Mouse (Mus musculus): ENCODE measurements at regions not wholly inside any gene's neighbourhood (a gene's known extent, or its start where the extent isn't known, plus 50 kb on each side); places are given as distances from the start of the nearest gene placed in this dataset.
"Not testable (repeated sequence)": the region's sequence is repeated elsewhere in the genome, so short reads cannot be mapped to it uniquely, and the experiment has no call there.

- no peak for DNase-seq (ENCODE audit: low spot score in 2 of 2)
Measured at GRCm38 (mm10) chr16:30797006-30797405, 197.5 kb downstream of the Fam43a start.

DNA sequence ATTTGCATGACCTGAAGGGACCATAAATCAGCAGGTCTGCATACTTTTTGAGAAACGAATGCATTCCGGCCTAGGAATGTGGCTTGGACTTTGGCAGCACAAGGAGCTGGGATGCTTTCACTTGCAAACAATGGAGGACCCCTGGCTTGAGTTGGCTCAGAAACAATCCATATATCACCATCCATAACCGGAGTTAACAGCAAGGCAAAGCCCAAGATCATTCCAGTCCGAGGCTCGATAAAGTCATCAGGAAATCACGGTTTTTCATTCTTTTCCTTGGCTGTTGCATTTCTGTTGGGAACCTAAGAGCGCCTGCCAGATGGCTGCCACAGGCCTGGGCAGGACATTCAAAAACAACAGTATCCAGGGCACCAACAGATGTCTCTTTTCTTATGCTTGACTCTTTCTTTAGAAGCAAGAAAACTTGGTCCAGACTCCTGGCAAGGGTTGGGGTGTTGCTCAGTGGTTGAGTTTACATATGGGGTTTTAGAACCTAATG lies 198.5 kb downstream of the Fam43a start:
- DNase-seq (ENCODE audit: low spot score in 2 of 2), result peak in 1 of 2 experiments; percentile 22

DNA sequence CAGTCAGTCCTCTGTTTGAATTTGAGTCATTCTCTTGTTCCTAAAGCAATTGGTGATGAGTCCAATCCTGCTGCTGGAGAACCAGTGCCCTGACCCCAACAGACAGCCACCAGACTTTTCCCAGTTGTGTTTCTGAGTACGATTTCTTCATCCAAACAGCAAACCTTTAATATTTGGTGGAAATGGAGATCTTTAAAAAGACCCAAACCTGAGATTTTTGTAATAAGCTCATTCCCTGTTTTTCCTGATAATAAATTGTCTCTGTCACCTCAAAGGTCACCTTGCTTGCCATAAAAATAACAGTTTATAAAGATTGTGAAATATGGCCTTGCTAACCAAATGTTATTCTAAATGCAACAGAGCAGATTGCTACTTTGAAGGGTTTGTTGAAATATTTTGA lies 199.0 kb downstream of the Fam43a start:
- no peak for DNase-seq (ENCODE audit: low spot score in 2 of 2)

DNA sequence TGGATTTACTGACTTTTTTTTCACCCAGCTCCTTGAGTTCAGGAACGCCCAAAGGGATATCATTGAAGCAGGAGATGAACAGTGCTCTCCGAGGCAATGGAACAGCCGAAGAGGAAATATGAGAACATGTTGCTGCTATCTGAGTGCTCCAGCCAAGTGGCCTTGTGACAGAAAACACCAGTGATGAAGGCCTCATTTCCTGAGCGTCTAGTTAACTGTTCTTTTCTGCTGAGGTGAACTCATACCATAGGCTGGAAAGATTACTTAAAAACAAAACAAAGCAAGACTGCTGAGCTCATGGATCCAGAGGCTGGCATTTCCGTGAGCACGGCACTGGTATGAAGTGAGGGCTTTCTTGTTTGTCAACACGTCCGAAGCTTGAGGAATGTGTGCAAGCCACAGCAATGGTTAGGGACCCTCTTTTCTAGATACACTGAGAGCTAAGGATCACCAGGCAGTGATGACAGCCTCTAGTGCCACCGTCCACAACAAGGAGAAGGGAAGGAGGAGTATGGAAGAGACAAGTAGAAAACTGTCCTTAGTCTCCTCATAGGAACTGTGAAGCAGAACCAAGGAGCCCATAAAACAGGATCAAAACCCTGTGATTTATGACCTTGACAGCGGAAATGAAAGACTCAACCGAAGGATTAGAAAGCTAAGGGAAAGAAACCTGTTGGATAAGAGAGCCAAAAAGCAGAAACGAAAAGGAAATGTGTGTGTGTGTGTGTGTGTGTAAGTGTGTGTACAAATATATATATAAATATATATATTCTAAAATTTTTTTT lies 200.4 kb downstream of the Fam43a start:
- DNase-seq (ENCODE audit: low spot score in 2 of 2), result no peak

- no peak for DNase-seq (ENCODE audit: low spot score in 2 of 2)
Measured at GRCm38 (mm10) chr16:30804018-30804417, 204.5 kb downstream of the Fam43a start.

DNA sequence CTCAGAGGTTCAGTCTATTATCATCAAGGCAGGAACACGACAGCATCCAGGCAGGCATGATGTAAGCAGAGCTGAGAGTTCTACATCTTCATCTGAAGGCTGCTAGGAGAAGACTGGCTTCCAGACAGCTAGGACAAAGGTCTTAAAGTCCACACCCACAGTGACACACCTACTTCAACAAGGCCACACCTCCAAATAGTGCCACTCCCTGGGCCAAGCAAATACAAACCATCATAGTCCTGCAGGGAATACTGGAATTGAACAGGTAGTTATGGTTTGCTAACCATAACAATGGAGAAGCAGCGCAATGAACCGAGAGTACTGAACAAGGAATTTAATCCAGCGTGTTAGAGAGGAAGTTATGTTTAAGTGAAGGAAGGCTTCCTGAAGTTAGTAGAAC lies 206.7 kb downstream of the Fam43a start:
- DNase-seq (ENCODE audit: low spot score in 2 of 2), result not testable (repeated sequence)

- DNase-seq (ENCODE audit: low spot score in 2 of 2), result no peak
Measured at GRCm38 (mm10) chr16:30818541-30819120, 219.1 kb downstream of the Fam43a start.

- DNase-seq (ENCODE audit: low spot score in 2 of 2), result no peak
Measured at GRCm38 (mm10) chr16:30819342-30819741, 219.8 kb downstream of the Fam43a start.

DNA sequence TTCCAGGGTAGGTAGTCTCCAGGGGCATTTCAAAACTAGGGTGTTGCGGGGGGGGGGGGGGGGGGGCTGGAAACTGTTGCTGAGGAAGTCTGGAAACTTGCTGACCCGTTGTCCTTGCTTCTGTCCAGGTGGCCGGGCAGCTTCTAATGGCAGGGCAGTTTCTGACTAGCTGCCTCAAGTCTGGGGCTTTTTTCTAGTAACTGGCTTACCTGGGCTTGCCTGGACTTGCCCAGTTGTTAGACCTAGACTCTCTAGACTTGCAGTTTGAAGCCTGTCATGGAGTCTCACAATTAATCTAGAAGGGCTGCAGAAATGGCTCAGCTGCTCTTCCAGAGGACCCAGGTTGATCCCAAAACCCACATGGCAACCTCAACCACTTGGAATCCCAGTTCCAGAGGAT lies 220.7 kb downstream of the Fam43a start:
- no peak for DNase-seq (ENCODE audit: low spot score in 2 of 2)

GRCm38 (mm10) chr16:30820761-30821160 lies 221.2 kb downstream of the Fam43a start:
- DNase-seq (ENCODE audit: low spot score in 2 of 2), result no peak

DNA sequence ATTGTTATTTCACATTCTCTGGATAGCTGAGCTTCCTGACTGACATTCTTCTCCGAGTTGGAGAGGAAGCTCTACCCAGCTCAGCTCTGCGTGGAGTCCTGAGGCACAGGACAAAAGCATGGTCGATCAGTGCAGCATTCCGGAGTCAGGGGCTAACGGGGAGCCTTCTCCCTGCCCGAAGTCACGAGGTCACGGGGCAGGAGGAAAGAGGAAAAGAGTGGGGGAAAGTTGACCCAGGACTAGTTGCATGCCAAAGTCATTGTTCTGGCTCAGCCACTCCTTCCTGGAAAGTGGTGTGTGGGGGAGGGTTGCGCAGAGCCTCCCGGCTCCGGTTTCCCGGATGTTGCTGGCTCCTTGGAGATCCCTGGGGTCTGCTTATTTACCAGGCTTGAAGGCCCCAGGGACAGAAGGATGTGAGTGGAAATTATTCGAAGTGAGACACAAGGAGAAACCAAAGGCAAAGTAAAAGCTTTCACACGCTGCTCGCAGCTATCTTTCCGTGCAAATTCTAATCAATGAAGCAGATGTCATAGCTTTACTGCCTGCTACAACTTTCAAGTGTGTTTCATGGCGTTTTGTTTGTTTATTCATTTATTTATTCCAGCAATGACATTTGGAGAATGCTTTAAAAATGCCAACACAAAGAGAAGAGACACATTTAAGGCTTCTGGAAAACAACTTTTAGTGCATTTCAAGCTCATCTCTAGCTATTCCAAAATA lies 221.8 kb downstream of the Fam43a start:
- DNase-seq (ENCODE audit: low spot score in 2 of 2), result peak in 1 of 2 experiments; percentile 2

GRCm38 (mm10) chr16:30821911-30822578 lies 222.5 kb downstream of the Fam43a start:
- DNase-seq (ENCODE audit: low spot score in 2 of 2), result no peak

GRCm38 (mm10) chr16:30826128-30826527 lies 226.6 kb downstream of the Fam43a start:
- peak; percentile 4 to 23 for DNase-seq (ENCODE audit: low spot score in 2 of 2)

DNA sequence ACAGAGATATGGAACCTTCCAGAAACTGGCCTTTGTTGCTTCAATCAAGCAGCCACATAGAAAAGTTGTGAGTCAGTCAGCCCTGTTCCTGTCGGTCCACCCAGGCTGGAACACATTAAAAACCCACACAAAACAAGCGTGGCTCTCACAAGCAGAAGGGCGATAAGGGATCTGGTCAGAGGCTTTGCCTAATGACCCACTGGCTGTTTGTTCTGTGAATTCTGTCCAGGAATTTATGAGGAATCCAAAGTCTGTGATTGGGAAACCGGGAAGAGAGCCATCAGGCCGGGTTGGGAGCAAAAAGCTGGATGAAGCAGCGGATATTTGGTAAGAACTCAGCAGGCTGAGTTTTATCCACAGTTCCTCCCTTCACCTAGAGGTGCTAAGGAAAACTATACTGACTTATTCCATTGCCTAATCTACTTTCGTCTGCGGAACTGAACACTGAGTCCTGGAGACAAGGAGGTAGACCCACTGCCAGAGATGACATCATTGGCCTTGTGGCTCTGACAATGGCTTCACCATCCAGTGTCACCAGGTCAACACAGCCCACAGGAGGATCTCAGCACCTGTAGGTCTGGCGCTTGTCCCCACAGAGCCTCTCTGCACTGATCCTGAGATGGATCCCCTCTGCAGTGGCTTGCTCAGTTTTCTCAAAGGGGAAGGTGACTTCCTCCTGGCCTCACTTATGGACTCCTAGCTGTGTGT lies 228.5 kb downstream of the Fam43a start:
- no peak for DNase-seq (ENCODE audit: low spot score in 2 of 2)

DNA sequence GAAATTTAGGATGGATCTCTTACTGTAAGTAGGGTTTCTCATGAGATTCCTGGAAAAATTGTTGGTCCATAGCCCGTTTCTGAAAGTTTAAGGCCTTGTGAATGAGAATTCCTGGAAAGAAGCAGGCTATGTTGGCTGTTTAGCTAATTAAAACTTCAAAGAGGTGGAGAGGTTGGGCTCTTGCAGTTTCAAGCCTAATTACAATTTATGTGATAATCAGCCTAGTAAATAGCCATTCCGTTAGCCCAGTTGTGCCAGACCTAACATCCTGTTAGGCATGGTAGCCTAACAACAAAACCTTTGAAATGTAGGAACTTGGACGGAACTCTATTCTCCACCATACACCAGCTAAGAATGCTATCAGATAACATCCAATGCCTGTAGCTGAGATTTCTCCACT lies 235.0 kb downstream of the Fam43a start:
- no peak for DNase-seq (ENCODE audit: low spot score in 2 of 2)

GRCm38 (mm10) chr16:30835678-30836077 lies 236.2 kb downstream of the Fam43a start:
- no peak for DNase-seq (ENCODE audit: low spot score in 2 of 2)

DNA sequence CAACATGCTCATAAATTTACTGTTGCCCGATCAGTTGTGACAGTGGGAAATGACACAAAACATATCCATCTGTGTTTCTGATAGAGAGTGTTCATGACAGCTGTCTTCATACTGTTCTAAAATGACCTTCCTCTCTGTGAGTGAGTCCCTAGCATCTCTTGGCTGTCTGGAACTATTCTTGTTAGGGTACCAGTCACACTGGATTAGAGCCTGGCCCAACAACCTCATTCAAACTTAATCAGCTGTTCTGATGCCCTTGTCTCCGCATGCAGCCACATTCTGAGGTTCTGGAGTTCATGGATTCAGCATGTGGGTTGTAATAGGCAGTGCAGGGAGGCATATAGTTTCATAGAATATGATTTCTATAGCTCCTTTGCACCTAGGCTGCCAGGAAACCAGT lies 238.4 kb downstream of the Xxylt1 start:
- no peak for DNase-seq (ENCODE audit: low spot score in 2 of 2)

- no peak for DNase-seq (ENCODE audit: low spot score in 2 of 2)
Measured at GRCm38 (mm10) chr16:30852595-30852994, 228.6 kb downstream of the Xxylt1 start.

DNA sequence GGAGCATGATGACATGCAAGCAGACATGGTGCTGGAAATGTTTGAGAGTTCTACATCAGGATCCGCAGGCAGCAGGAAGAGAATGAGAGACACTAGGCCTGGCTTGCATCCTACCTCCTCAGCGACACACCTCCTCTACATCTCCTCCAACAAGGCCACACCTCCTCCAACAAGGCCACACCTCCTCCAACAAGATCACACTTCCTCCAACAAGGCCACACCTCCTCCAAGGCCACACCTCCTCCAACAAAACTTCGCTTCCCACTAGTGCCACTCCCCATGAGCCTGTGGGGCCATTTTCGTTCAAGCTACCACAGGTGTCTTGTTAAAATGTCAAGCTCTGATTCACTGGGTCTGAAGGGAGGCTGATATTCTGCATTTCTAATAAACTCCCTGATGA lies 226.5 kb downstream of the Xxylt1 start:
- DNase-seq (ENCODE audit: low spot score in 2 of 2), result no peak

DNA sequence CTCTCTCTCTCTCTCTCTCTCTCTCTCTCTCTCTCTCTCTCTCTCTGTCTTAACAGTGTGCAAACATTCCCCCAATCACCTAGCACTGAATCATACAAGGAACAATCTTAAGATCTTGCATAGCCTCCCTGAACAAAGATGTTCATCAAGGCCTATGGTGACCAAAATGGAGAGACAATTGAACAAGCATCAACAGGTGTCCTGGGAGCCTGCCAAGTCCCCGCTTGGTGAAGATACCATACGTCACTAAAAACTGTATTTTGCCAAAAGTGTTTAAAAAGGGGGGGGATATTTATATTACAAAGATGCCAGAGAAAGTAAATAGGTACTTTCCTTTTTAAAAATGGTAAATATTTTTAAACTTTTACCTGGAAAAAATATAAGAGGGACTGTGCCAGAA lies 223.6 kb downstream of the Xxylt1 start:
- DNase-seq (ENCODE audit: low spot score in 2 of 2), result no peak

Data from left cerebral cortex, adult 8-10 months (tissue).